Mouse (Mus musculus) liver, embryonic 14.5 days (tissue): ENCODE data around the gene Slk. TPM values are rescaled to one million over a fixed set of nuclear protein-coding genes. Genes with fewer than 3 reads are reported as not detected.

Experiments
- ATAC-seq: fragments of 200-750 bp; cut with Nextera tagmentation; 2 replicates; pipeline ENCODE4 v1.8.0; 2017; ENCODE audit warnings: moderate number of reproducible peaks, mild to moderate bottlenecking, moderate library complexity; ENCODE audit not compliant: insufficient read depth
- DNase-seq, 3 experiments: peaks; one replicate each; pipeline ENCODE4 v3.0.0-alpha.2; 2012 to 2013; ENCODE audit warnings: low read depth in 3 of 3, low spot score in 3 of 3
- H3K27ac ChIP-seq: fragments of 300-500 bp; sonication (generic); 2 replicates; pipeline ENCODE4 v1.5.1; 2014; ENCODE audit warnings: moderate library complexity, mild to moderate bottlenecking, control low read depth, inconsistent platforms
- H3K27me3 ChIP-seq: fragments of 300-500 bp; sonication (generic); 2 replicates; pipeline ENCODE4 v1.6.1; 2014; ENCODE audit warnings: mild to moderate bottlenecking, low read length, moderate library complexity; ENCODE audit not compliant: control insufficient read depth, insufficient read depth
- H3K36me3 ChIP-seq: fragments of 300-500 bp; sonication (generic); replicated peaks from 2 replicates; pipeline ENCODE4 v1.6.1; 2014; ENCODE audit warnings: low read depth; ENCODE audit not compliant: control insufficient read depth, insufficient read depth
- H3K4me1 ChIP-seq, 2 experiments: fragments of 200-500 bp in 1 of 2; fragments of 300-500 bp in 1 of 2; sonication (generic) in 1 of 2; replicated peaks; 2 replicates each; pipeline ENCODE4 v1.6.1; 2012 to 2014; ENCODE audit warnings: antibody characterized with exemption in 1 of 2, inconsistent platforms in 1 of 2, low read length in 1 of 2; ENCODE audit not compliant: control insufficient read depth in 2 of 2, insufficient read depth in 2 of 2
- H3K4me2 ChIP-seq: fragments of 300-500 bp; sonication (generic); 2 replicates; pipeline ENCODE4 v1.6.1; 2014; ENCODE audit warnings: low read depth, mild to moderate bottlenecking, control low read depth, moderate library complexity
- H3K4me3 ChIP-seq, 2 experiments: fragments of 200-500 bp in 1 of 2; fragments of 300-500 bp in 1 of 2; sonication (generic) in 1 of 2; 2 replicates each; pipeline ENCODE4 v1.5.1; 2012 to 2014; ENCODE audit warnings: low read depth in 2 of 2, low read length in 2 of 2, mild to moderate bottlenecking in 2 of 2, control low read depth in 1 of 2, inconsistent platforms in 1 of 2, moderate library complexity in 1 of 2; ENCODE audit not compliant: insufficient read depth in 1 of 2
- H3K9ac ChIP-seq: fragments of 300-500 bp; sonication (generic); replicated peaks from 2 replicates; pipeline ENCODE4 v1.6.1; 2014; ENCODE audit warnings: mild to moderate bottlenecking, control low read depth, moderate library complexity
- H3K9me3 ChIP-seq: fragments of 300-500 bp; sonication (generic); 2 replicates; pipeline ENCODE4 v1.6.1; 2016; ENCODE audit warnings: low read length, mixed read lengths; ENCODE audit not compliant: control insufficient read depth
- CTCF ChIP-seq: IDR thresholded peaks from 2 replicates; pipeline ENCODE4 v1.5.1; 2016; ENCODE audit warnings: antibody characterized with exemption, low read depth, control low read depth
- EP300 ChIP-seq: IDR thresholded peaks from 2 replicates; pipeline ENCODE4 v1.6.1; 2016; ENCODE audit warnings: antibody characterized with exemption, low read depth
- WGBS: fragments of 180-500 bp; shearing (Covaris S2); extraction: QIAGEN DNeasy Blood & Tissue Kit; methylation state at CpG from one replicate; pipeline ENCODE4 v1.1.7; 2014; ENCODE audit not compliant: insufficient replicate concordance; 5-methylcytosine and 5-hydroxymethylcytosine counted together
- polyA plus RNA-seq, 2 experiments: library from polyadenylated mRNA; depleted of rRNA in 1 of 2; stranded (reverse) in 1 of 2; unstranded in 1 of 2; fragments of >200 nt; fragmentation: Nextera tagmentation in 1 of 2; extraction: Ambion mirVana in 1 of 2; gene quantifications; 2 replicates each; pipeline versions ENCODE4 v1.2.1 to v1.2.3; 2012 to 2014

The Slk gene
- polyA plus RNA-seq, 2 experiments = 8.6 to 16.5 TPM

GRCm38 (mm10) chr19:47624940-47625711, 45.6 kb downstream of the Slk start:
- WGBS = 78% methylated on average over 10 of the region's 10 CpGs
- H3K36me3 ChIP-seq = peaks cover 32% of the 10 kb centered on the region
- H3K4me2 ChIP-seq = no peak overlapping the region
- TF ChIP-seq EP300 = no peak
- no peak for TF ChIP-seq CTCF
- no peaks in the 10 kb centered on the region for H3K4me1 ChIP-seq
- H3K27ac ChIP-seq = no peak overlapping the region
- no peaks in the 10 kb centered on the region for H3K27me3 ChIP-seq
- ATAC-seq (no peak), DNase-seq (no peak)
- H3K9me3 ChIP-seq = no peaks in the 10 kb centered on the region
- H3K4me3 ChIP-seq = no peak overlapping the region
- H3K9ac ChIP-seq = no peak overlapping the region

- Histone ChIP-seq H3K9ac (no peak overlapping the region), H3K36me3 (peaks cover 20% of the 10 kb centered on the region), H3K4me2 (no peak overlapping the region), H3K4me1 (no peaks in the 10 kb centered on the region), H3K4me3 (no peak overlapping the region), H3K27me3 (no peaks in the 10 kb centered on the region), H3K9me3 (no peaks in the 10 kb centered on the region), H3K27ac (no peak overlapping the region)
- TF ChIP-seq CTCF (no peak), EP300 (no peak)
- ATAC-seq (no peak), DNase-seq (no peak)
- WGBS = 89% methylated on average over 10 of the region's 10 CpGs
These were observed 48.0 kb downstream of the Slk start for GRCm38 (mm10) chr19:47627450-47627849.

- DNase-seq = no peak
- no peak for ATAC-seq
- no peaks in the 10 kb centered on the region for H3K9me3 ChIP-seq
- no peaks in the 10 kb centered on the region for H3K27me3 ChIP-seq
- peaks cover 13% of the 10 kb centered on the region for H3K36me3 ChIP-seq
- H3K9ac ChIP-seq = no peak overlapping the region
- H3K4me1 ChIP-seq = no peaks in the 10 kb centered on the region
- no peak overlapping the region for H3K4me3 ChIP-seq
- no peak overlapping the region for H3K4me2 ChIP-seq
- no peak for TF ChIP-seq EP300
- TF ChIP-seq CTCF = no peak
- 78% methylated on average over 5 of the region's 5 CpGs for WGBS
- H3K27ac ChIP-seq = no peak overlapping the region
These were observed 49.6 kb downstream of the Slk start for GRCm38 (mm10) chr19:47629068-47629467.

GRCm38 (mm10) chr19:47630381-47630780, 50.9 kb downstream of the Slk start:
- no peaks in the 10 kb centered on the region for H3K9me3 ChIP-seq
- H3K4me2 ChIP-seq = no peak overlapping the region
- H3K27ac ChIP-seq = no peak overlapping the region
- H3K9ac ChIP-seq = no peak overlapping the region
- WGBS = 75% methylated on average over 5 of the region's 5 CpGs
- H3K36me3 ChIP-seq = peaks cover 10% of the 10 kb centered on the region
- no peak for ATAC-seq
- no peak overlapping the region for H3K4me3 ChIP-seq
- no peak for TF ChIP-seq CTCF
- no peaks in the 10 kb centered on the region for H3K27me3 ChIP-seq
- no peaks in the 10 kb centered on the region for H3K4me1 ChIP-seq
- DNase-seq = no peak

GRCm38 (mm10) chr19:47631799-47632198, 52.3 kb downstream of the Slk start:
- no peak overlapping the region for H3K9ac ChIP-seq
- H3K9me3 ChIP-seq = no peaks in the 10 kb centered on the region
- no peak overlapping the region for H3K27ac ChIP-seq
- H3K27me3 ChIP-seq = no peaks in the 10 kb centered on the region
- H3K4me3 ChIP-seq = no peak overlapping the region
- DNase-seq (no peak), ATAC-seq (no peak)
- no peak overlapping the region for H3K4me2 ChIP-seq
- TF ChIP-seq EP300 (no peak), CTCF (no peak)
- peaks cover 10% of the 10 kb centered on the region for H3K36me3 ChIP-seq
- 83% methylated on average over 5 of the region's 5 CpGs for WGBS
- H3K4me1 ChIP-seq = no peaks in the 10 kb centered on the region
